Mouse (Mus musculus): ENCODE measurements around the gene Tmed5. TPM values are rescaled to one million over a fixed set of nuclear protein-coding genes. Genes with fewer than 3 reads are reported as not detected.
"Not testable (repeated sequence)": the region's sequence is repeated elsewhere in the genome, so short reads cannot be mapped to it uniquely, and the experiment has no call there.

Gene Tmed5
- total RNA-seq (2021), result 10 to 100 TPM; 73.0 to 74.1 TPM
- long read RNA-seq, experiment 1, transcript Tmed5-201 (4 exons, 3,800 nt), result major isoform, 59 of 73 reads
- long read RNA-seq, experiment 1, partial matches to known transcripts, result 1 of 73 reads
- long read RNA-seq, experiment 1, other reads (novel, unspliced or antisense), result 12 of 73 reads
- long read RNA-seq, experiment 2, transcript Tmed5-201 (4 exons, 3,800 nt), result major isoform, 118 of 144 reads
- long read RNA-seq, experiment 2, partial matches to known transcripts, result 1 of 144 reads
- long read RNA-seq, experiment 2, other reads (novel, unspliced or antisense), result 20 of 144 reads

DNA sequence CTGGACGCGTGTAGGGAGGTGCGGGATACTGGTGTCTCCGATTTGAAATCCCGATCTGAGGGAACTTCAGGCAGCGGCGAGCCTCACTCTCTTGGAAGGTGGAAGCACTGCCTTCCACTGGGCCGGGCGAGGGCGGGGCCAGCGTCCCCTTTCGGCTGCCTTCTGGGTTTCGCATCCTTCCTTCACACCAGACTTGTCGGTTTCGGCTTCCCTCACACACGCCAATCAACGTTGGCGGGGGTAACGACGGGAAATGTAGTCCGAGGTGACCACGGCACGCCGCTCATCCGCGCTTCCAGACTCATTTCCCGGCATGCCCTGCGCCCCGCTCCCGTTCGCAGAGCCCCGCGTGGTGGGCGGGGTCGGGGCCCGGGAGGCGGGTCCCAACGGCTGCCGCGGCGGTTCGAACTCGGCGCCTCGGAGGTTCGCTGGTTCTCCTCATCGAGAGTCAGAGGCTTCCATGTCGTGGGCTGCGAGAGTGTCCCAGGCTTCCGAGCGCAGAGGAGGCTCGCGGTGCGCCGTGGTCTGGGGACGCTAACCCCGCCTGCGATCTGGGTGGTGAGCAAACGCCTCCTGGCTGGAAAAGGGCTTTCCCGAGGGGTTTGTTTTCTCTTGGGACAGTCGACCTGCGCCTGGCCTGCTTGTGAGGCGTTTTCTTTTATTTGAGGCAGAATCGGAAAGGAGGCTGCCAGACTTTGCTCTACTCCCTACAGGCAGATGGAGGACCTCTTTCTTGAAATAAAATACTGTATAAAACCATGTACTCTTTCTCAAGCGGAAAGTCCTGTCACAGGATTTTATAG, at the start of gene Tmed5, which contains the start of gene Ccdc18:
TSS of gene Tmed5 (minus strand) at position 180 of the 803 bp plus-strand sequence.
TSS of gene Ccdc18 (plus strand) at position 435 of the 803 bp plus-strand sequence.
- peak; percentile 96 to 97 for DNase-seq (ENCODE audit: low spot score in 2 of 2)

GRCm38 (mm10) chr5:108163695-108164094, 31.3 kb upstream of the Tmed5 start:
- DNase-seq (ENCODE audit: low spot score in 2 of 2), result peak; percentile 23 to 41

DNA sequence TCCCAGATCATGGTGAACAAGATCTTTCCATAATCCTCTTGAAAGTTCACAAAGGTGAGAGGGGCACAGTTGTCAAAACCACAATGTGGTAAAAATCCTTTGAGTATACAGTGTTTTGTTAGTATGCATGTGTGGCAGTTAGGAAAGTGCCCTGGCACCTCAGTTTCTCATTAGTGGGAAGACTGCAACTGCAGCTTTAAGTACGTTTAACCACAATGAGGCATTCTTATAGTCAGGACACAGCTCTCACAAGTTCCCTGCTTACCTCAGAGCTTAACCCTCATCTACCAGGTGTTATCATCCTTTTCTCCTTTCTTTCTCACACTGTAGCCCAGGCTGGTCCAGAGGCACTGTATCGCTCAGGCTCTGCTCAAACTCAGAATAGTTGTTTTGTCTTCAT, 28.4 kb upstream of the Tmed5 start:
- DNase-seq (ENCODE audit: low spot score in 2 of 2), result no peak

- DNase-seq (ENCODE audit: low spot score in 2 of 2), result no peak
Measured at GRCm38 (mm10) chr5:108152592-108152991, 20.2 kb upstream of the Tmed5 start.

DNA sequence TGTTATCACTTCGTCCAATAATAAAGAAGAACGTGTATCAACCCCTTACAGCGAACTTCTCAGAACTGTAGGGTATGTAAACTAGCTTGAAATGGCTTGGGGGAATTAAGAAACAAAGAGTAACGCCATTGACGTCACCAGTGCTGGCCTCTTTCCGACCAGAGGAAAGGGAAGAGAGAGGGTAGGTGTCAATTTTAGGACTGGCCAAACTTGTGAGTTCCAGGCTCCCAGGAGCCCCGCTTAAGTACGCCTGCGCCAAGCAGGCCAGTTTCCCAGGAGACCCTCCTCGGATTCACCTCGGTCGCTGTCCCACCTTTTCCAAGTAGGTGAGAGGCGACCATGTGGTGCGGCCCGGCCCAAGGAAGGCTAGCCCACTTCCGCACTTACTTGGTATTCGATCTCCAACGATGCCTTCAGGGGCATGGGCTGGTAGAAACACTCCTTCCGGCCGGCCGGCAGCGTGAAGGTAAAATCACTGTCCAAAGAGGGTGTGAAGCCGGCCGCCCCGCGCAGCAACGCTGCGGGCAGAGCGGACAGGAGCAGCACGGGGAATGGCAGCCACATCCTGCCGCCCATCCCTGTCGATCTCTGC, 475 bp downstream of the Tmed5 start:
- peak in 1 of 2 experiments; percentile 35 for DNase-seq (ENCODE audit: low spot score in 2 of 2)

GRCm38 (mm10) chr5:108120221-108120900, 12.1 kb downstream of the Tmed5 start:
- no peak for DNase-seq (ENCODE audit: low spot score in 2 of 2)

DNA sequence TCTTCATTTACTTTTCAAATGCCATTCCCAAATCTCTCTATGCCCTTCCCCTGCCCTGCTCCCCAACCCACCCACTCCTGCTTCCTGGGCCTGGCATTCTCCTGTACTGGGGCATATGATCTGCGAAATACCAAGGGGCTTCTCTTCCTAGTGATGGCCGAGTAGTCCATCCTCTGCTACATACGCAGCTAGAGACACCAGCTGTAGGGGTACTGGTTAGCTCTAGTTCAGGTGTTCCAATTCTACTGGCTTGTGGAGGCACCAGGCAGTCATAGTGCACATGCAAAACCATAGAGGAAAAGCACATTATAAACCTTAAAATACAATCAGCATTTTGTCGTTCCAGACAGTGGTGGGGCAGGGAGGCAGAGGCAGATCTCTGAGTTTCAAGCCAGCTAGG, 14.7 kb downstream of the Tmed5 start:
- no peak for DNase-seq (ENCODE audit: low spot score in 2 of 2)

DNA sequence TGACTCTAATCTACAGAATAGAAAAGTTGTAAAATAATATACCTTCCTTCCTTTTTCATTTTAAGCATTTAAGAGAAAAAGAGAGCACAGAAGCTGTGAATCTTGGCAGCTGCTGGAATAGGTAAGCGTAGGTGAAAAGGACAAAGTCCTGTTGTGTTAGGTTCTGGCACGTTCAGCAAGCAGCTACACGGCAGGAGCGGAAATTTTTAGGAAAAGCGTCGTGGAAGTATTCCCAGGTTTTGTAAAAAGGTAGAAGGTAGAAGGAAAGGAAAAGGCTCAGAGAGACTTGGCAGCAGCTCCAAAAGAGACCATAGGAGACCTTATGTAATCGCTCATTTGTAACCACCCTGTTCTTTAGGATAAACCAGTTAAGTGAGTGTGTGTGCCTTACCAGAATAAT, 23.1 kb downstream of the Tmed5 start:
- DNase-seq (ENCODE audit: low spot score in 2 of 2), result no peak

- no peak for DNase-seq (ENCODE audit: low spot score in 2 of 2)
Measured at GRCm38 (mm10) chr5:108104306-108104705, 28.1 kb downstream of the Tmed5 start.

- peak in 1 of 2 experiments; percentile 17 for DNase-seq (ENCODE audit: low spot score in 2 of 2)
Measured at GRCm38 (mm10) chr5:108100196-108100595, 32.2 kb downstream of the Tmed5 start.

DNA sequence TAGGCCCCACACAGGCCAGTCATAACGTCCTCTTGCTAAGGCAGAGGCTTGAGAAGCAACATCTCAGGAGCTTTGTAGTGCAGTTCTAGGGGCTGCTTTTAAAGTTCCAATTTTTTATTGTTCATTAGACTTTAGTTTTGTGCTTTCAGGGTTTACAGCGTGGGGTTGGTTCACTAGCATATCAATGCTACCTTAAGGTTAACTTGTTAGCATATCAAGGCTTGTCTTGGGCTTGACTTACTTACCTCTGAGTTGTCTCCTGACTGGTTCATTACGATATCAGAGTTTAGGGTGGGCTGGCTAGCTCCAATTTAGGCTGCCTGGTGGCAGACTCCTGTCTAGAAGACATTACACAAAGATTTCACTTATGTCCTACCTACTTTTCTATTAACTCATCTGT, 34.7 kb downstream of the Tmed5 start:
- DNase-seq (ENCODE audit: low spot score in 2 of 2), result no peak

DNA sequence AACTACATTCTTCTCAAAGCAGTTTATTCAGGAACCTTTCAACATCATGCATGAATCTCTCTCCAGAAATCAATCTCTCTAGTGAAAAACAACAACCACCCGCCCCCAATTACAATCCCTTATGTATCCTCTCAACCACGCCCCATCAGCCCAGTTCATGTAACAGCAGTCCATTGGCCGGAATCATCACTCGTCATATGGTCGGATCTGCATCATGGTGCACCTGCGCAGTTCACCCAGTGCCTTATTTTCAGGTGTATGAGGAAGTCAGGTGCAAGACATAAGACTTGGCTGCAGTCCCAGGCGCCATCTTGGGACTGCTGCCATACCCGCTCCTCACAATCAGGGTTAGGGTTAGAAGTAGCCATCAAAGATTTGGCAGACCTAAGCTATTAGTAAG, 39.7 kb downstream of the Tmed5 start:
- DNase-seq (ENCODE audit: low spot score in 2 of 2), result not testable (repeated sequence)

DNA sequence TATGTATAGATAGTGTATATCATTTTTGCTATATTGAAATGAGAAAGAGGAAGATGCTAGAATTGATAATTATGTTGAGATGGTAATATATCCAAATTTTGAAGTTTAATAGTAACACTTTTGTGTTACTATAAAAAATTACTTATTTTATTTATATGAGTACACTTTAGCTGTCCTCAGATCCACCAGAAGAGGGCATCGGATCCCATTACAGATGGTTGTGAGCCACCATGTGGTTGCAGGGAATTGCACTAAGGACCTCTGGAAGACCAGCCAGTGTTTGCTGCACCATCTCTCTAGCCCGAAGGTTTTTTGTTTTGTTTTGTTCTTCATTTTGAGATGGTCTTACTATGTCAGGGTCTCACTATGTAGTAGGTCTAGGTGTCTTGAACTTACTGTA, 47.0 kb downstream of the Tmed5 start:
- no peak for DNase-seq (ENCODE audit: low spot score in 2 of 2)

DNA sequence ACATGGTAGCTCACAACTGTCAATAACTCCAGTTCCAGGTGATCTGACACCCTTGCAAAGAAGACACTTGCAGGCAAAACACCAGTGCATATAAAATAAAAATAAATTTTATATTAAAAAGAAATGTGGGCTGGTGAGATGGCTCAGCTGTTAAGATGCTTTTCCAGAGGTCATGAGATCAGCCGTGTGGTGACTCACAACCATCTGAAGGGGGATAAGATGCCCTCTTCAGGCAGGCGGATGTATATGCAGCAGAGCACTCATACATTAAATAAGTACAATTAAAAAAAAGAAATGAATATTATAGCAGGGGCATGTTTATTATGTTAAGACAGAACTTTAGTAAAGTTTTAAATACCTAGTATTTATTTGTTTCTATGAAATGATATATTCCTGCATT, 50.0 kb downstream of the Tmed5 start:
- no peak for DNase-seq (ENCODE audit: low spot score in 2 of 2)

DNA sequence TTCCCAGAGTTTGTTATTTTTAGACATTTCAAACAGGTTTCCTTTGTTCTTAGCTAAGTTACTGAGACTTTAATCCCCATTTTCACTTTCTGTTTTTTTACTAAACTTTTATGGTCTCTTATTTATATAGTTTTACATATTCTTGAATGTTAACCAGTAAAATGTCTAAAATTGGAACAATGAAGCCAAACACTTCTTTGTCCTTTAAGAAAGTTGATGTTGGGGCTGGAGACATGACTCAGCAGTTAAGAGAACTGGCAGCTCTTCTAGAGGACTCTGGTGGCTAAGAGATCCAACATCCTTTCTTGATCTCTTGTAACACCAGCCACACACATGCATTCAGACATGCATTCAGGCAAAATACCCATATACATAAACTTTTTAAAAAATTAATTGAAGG, 52.8 kb downstream of the Tmed5 start:
- no peak for DNase-seq (ENCODE audit: low spot score in 2 of 2)

- DNase-seq (ENCODE audit: low spot score in 2 of 2), result no peak
Measured at GRCm38 (mm10) chr5:108076833-108077540, 55.4 kb downstream of the Tmed5 start.

GRCm38 (mm10) chr5:108076241-108076640, 56.2 kb downstream of the Tmed5 start:
- no peak for DNase-seq (ENCODE audit: low spot score in 2 of 2)

DNA sequence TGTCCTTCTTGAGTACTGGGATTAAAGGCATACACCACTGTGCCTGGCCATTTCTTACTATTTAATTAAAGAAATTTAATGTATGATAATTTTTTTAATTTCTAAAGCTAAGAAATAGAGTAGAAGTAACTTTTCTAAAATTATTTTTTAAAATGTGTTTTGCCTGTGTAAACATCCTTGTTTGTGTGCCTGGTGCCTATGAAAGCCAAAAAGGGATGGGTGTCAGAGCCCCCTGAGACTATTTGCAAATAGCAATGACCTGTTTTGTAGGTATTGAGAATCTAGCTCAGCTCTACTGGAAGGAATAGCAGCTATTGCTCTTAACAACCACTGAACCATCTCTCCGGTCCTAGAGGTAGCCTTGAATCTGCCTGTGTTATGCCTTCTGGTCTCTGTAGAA, 60.1 kb downstream of the Tmed5 start:
- DNase-seq (ENCODE audit: low spot score in 2 of 2), result no peak

GRCm38 (mm10) chr5:108065465-108066411, 66.7 kb downstream of the Tmed5 start, which contains the start of gene Mtf2:
Mtf2 (plus strand) TSS chr5:108065674.
- DNase-seq (ENCODE audit: low spot score in 2 of 2), result peak; percentile 95 to 98

All from adrenal gland, adult 18-20 months (tissue).